Mouse (Mus musculus) fat pad, adult 2 months (tissue): Measurements from ENCODE around the gene Kdm4c.
"Not testable (repeated sequence)": the region's sequence is repeated elsewhere in the genome, so short reads cannot be mapped to it uniquely, and the experiment has no call there.

Experiments
- DNase-seq: peaks from one replicate; pipeline ENCODE4 v3.0.0-alpha.2; 2011; ENCODE audit warnings: low read depth, low spot score; ENCODE audit errors: extremely low read depth

Kdm4c gene

GRCm38 (mm10) chr4:74311135-74311534 lies 68.8 kb downstream of the Kdm4c start:
- DNase-seq = no peak

- no peak for DNase-seq
These were observed 70.6 kb downstream of the Kdm4c start for GRCm38 (mm10) chr4:74312858-74313257.

GRCm38 (mm10) chr4:74315388-74315787 lies 73.1 kb downstream of the Kdm4c start:
- DNase-seq = no peak

- no peak for DNase-seq
These were observed 77.0 kb downstream of the Kdm4c start for GRCm38 (mm10) chr4:74319313-74319712.

GRCm38 (mm10) chr4:74357479-74357878 lies 115.2 kb downstream of the Kdm4c start:
- DNase-seq = no peak

GRCm38 (mm10) chr4:74360274-74360673 lies 118.0 kb downstream of the Kdm4c start:
- no peak for DNase-seq

- DNase-seq = no peak
These were observed 144.3 kb downstream of the Kdm4c start for GRCm38 (mm10) chr4:74386583-74386982.

GRCm38 (mm10) chr4:74393162-74393561 lies 150.9 kb downstream of the Kdm4c start:
- DNase-seq = no peak

- no peak for DNase-seq
These were observed 154.3 kb downstream of the Kdm4c start for GRCm38 (mm10) chr4:74396562-74396961.

GRCm38 (mm10) chr4:74401617-74402313 lies 159.5 kb downstream of the Kdm4c start:
- DNase-seq = not testable (repeated sequence)

- no peak for DNase-seq
These were observed 166.4 kb downstream of the Kdm4c start for GRCm38 (mm10) chr4:74408731-74409130.

GRCm38 (mm10) chr4:74419794-74420193 lies 177.5 kb downstream of the Kdm4c start:
- DNase-seq = no peak
